Mouse (Mus musculus) embryonic facial prominence, embryonic 11.5 days (tissue): ENCODE data around the gene Fbxo41. TPM values are rescaled to one million over a fixed set of nuclear protein-coding genes. Genes with fewer than 3 reads are reported as not detected.
A peak's percentile ranks its signal among the peaks of the same experiment; 100 is the strongest.

Experiments
- ATAC-seq: fragments of 200-750 bp; cut with Nextera tagmentation; replicated peaks from 2 replicates; pipeline ENCODE4 v1.8.0; 2017; ENCODE audit warnings: low read depth; ENCODE audit not compliant: insufficient number of reproducible peaks, low FRiP score, low TSS enrichment
- DNase-seq: peaks from one replicate; pipeline ENCODE4 v3.0.0-alpha.2; 2015; ENCODE audit warnings: low spot score
- H3K27ac ChIP-seq: fragments of 300-500 bp; sonication (generic); replicated peaks from 2 replicates; pipeline ENCODE4 v1.5.1; 2014; ENCODE audit warnings: mild to moderate bottlenecking, low read depth, low read length, control low read depth
- H3K27me3 ChIP-seq: fragments of 300-500 bp; sonication (generic); 2 replicates; pipeline ENCODE4 v1.6.1; 2014; ENCODE audit warnings: mild to moderate bottlenecking, low read length, moderate library complexity, mixed read lengths; ENCODE audit not compliant: control insufficient read depth, insufficient read depth
- H3K36me3 ChIP-seq: fragments of 300-500 bp; sonication (generic); replicated peaks from 2 replicates; pipeline ENCODE4 v1.6.1; 2014; ENCODE audit warnings: low read depth, mild to moderate bottlenecking, low read length, moderate library complexity, mixed read lengths; ENCODE audit not compliant: control insufficient read depth, insufficient read depth
- H3K4me1 ChIP-seq: fragments of 300-500 bp; sonication (generic); 2 replicates; pipeline ENCODE4 v1.6.1; 2014; ENCODE audit warnings: low read length, mixed read lengths; ENCODE audit not compliant: control insufficient read depth, insufficient read depth
- H3K4me2 ChIP-seq: fragments of 300-500 bp; sonication (generic); 2 replicates; pipeline ENCODE4 v1.6.1; 2014; ENCODE audit warnings: low read depth, mild to moderate bottlenecking, control low read depth, low read length, moderate library complexity
- H3K4me3 ChIP-seq: fragments of 300-500 bp; sonication (generic); 2 replicates; pipeline ENCODE4 v1.5.1; 2014; ENCODE audit warnings: low read depth, low read length, control low read depth
- H3K9ac ChIP-seq: fragments of 300-500 bp; sonication (generic); replicated peaks from 2 replicates; pipeline ENCODE4 v1.6.1; 2014; ENCODE audit warnings: mild to moderate bottlenecking, control low read depth, low read length
- H3K9me3 ChIP-seq: fragments of 300-500 bp; sonication (generic); replicated peaks from 2 replicates; pipeline ENCODE4 v1.6.1; 2016; ENCODE audit warnings: mild to moderate bottlenecking, low read length, inconsistent platforms, mixed read lengths; ENCODE audit not compliant: control insufficient read depth
- WGBS: fragments of 180-500 bp; shearing (Covaris S2); extraction: QIAGEN DNeasy Blood & Tissue Kit; methylation state at CpG from one replicate; pipeline ENCODE4 v1.1.7; 2014; 5-methylcytosine and 5-hydroxymethylcytosine counted together
- polyA plus RNA-seq: library from polyadenylated mRNA; unstranded; fragments of >200 nt; fragmentation: Nextera tagmentation; extraction: Ambion mirVana; gene quantifications from 2 replicates; pipeline ENCODE4 v1.2.1, GENCODE M21; 2014

Fbxo41 gene
- polyA plus RNA-seq, 1 experiment from 2014 or later = 0.35 TPM

- no peak for DNase-seq
- Histone ChIP-seq H3K27me3 (peaks cover 29% of the 10 kb centered on the region), H3K4me2 (no peak overlapping the region), H3K9ac (no peak overlapping the region), H3K4me1 (peaks cover 2% of the 10 kb centered on the region; the same call in 1 of the 2 replicates), H3K27ac (no peak overlapping the region), H3K9me3 (no peaks in the 10 kb centered on the region), H3K36me3 (no peaks in the 10 kb centered on the region), H3K4me3 (no peak overlapping the region)
- WGBS = 61% methylated on average over 4 of the region's 4 CpGs
- ATAC-seq = no peak; the same call in 1 of the 2 replicates
These were observed 14.3 kb downstream of the Fbxo41 start for GRCm38 (mm10) chr6:85488510-85488909.

- no peaks in the 10 kb centered on the region for H3K36me3 ChIP-seq
- peaks cover 36% of the 10 kb centered on the region for H3K27me3 ChIP-seq
- 81% methylated on average over 2 of the region's 2 CpGs for WGBS
- no peak overlapping the region for H3K9ac ChIP-seq
- no peaks in the 10 kb centered on the region for H3K9me3 ChIP-seq
- ATAC-seq (no peak), DNase-seq (no peak)
- H3K4me3 ChIP-seq = no peak overlapping the region
- H3K4me1 ChIP-seq = peaks cover 2% of the 10 kb centered on the region; the same call in 1 of the 2 replicates
- no peak overlapping the region for H3K27ac ChIP-seq
- H3K4me2 ChIP-seq = no peak overlapping the region
These were observed 17.1 kb downstream of the Fbxo41 start for GRCm38 (mm10) chr6:85485738-85486137.

DNA sequence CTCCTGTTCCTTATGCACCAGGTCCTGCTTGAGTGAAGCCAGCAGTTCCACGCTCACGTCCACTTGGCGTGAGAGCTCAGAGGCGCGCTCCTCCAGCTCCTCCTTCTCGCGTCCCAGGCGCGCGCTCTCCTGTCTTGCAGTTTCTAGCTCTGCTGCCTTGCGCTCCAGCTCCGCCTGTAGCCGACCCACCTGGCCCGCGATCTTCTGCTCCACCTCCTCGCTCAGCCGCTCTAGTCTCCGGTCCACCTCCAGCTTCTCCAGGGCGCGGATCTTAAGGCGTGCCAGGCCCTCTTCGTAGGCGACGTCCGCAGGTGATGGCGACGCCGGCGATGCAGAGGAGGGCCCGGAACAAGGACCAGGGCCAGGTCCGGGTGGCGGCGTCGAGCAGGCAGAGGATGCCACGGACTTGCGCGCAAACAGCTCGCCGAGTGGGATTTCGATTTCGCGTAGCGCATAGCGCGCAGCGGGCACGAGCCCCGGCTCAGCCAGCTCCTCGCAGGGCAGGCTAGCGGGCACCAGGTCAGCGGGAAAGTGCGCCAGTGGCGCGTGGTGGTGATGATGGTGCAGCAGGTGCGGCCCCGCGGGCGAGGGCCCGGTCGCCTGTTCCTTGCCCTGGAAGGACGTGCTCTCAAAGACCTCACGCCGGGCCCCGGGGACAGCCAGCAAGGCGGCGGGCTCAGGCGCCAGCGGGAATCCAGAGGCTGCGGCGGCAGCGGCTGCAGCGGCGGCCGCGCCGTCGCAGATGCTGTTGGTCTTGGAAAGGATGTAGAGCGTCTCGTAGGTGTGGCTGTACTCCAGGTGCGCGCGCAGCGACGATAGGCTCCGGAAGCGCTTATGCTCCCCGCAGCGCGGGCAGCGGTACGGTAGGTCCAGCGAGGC lies 18.7 kb downstream of the Fbxo41 start:
- H3K4me3 ChIP-seq = peak overlapping the region; percentile 33
- peak; percentile 46 for DNase-seq
- H3K27ac ChIP-seq = no peak overlapping the region
- H3K4me1 ChIP-seq = peaks cover 2% of the 10 kb centered on the region; the same call in 1 of the 2 replicates
- no peaks in the 10 kb centered on the region for H3K36me3 ChIP-seq
- H3K27me3 ChIP-seq = peaks cover 36% of the 10 kb centered on the region
- no peak for ATAC-seq
- no peaks in the 10 kb centered on the region for H3K9me3 ChIP-seq
- peak overlapping the region; percentile 57 for H3K4me2 ChIP-seq
- 3% methylated on average over 89 of the region's 92 CpGs for WGBS
- peak overlapping the region; percentile 25; the same call in 1 of the 2 replicates for H3K9ac ChIP-seq

- H3K4me3 ChIP-seq = no peak overlapping the region
- peaks cover 2% of the 10 kb centered on the region; the same call in 1 of the 2 replicates for H3K4me1 ChIP-seq
- no peaks in the 10 kb centered on the region for H3K36me3 ChIP-seq
- H3K9me3 ChIP-seq = no peaks in the 10 kb centered on the region
- no peak overlapping the region for H3K27ac ChIP-seq
- ATAC-seq (no peak), DNase-seq (no peak)
- H3K9ac ChIP-seq = no peak overlapping the region
- 69% methylated on average over 16 of the region's 16 CpGs for WGBS
- H3K27me3 ChIP-seq = peaks cover 34% of the 10 kb centered on the region
- H3K4me2 ChIP-seq = no peak overlapping the region
These were observed 22.1 kb downstream of the Fbxo41 start for GRCm38 (mm10) chr6:85480685-85481084.

- WGBS = 79% methylated on average over 5 of the region's 5 CpGs
- DNase-seq = no peak
- Histone ChIP-seq H3K27me3 (peaks cover 28% of the 10 kb centered on the region), H3K27ac (no peak overlapping the region), H3K36me3 (no peaks in the 10 kb centered on the region), H3K4me1 (peaks cover 2% of the 10 kb centered on the region; the same call in 1 of the 2 replicates), H3K4me3 (no peak overlapping the region), H3K4me2 (no peak overlapping the region), H3K9ac (no peak overlapping the region), H3K9me3 (no peaks in the 10 kb centered on the region)
- no peak for ATAC-seq
These were observed 22.8 kb downstream of the Fbxo41 start for GRCm38 (mm10) chr6:85479979-85480378.

- Histone ChIP-seq H3K27me3 (peaks cover 13% of the 10 kb centered on the region; the same call in 1 of the 2 replicates), H3K9me3 (no peaks in the 10 kb centered on the region), H3K4me1 (no peaks in the 10 kb centered on the region), H3K27ac (no peak overlapping the region), H3K4me2 (no peak overlapping the region), H3K36me3 (no peaks in the 10 kb centered on the region), H3K9ac (no peak overlapping the region), H3K4me3 (no peak overlapping the region)
- ATAC-seq (no peak), DNase-seq (no peak)
- WGBS = 34% methylated on average over 14 of the region's 14 CpGs
These were observed 24.4 kb downstream of the Fbxo41 start for GRCm38 (mm10) chr6:85478416-85478815.

DNA sequence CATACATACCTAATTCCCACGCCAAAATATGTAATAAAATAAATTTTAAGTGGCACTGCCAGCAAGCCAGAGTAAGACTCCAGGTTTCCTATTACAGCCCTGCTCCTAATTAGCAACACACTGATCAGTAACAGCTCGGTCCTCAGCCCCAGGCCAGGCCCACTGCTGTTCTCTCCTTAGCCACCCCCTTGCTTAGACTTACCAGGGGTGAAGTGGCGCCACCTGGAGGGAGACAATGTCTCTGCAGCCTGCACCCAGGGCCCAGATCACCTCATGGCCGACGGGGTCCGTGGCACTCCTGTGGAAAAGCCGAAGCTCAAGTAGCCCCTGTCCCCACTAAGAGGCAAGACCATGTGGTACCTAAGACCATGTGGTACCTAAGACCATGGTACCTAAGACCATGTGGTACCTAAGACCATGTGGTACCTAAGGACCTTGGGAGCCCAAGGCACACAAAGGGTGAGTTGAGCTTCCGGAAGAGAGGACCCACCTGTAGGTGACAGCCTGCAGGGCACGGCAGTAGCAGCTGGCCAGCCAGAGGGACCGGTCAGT lies 25.4 kb downstream of the Fbxo41 start:
- Histone ChIP-seq H3K27me3 (peaks cover 6% of the 10 kb centered on the region; the same call in 1 of the 2 replicates), H3K9me3 (no peaks in the 10 kb centered on the region), H3K27ac (no peak overlapping the region), H3K4me2 (no peak overlapping the region), H3K9ac (no peak overlapping the region), H3K4me3 (no peak overlapping the region), H3K36me3 (no peaks in the 10 kb centered on the region), H3K4me1 (no peaks in the 10 kb centered on the region)
- 37% methylated on average over 10 of the region's 10 CpGs for WGBS
- peak; percentile 63 for DNase-seq
- 0 out of 2 replicates have a peak, but pooled peaks have one; percentile 20 for ATAC-seq

- no peaks in the 10 kb centered on the region for H3K4me1 ChIP-seq
- H3K4me3 ChIP-seq = no peak overlapping the region
- H3K36me3 ChIP-seq = no peaks in the 10 kb centered on the region
- no peaks in the 10 kb centered on the region for H3K9me3 ChIP-seq
- no peak for DNase-seq
- H3K27me3 ChIP-seq = peaks cover 6% of the 10 kb centered on the region; the same call in 1 of the 2 replicates
- H3K4me2 ChIP-seq = no peak overlapping the region
- H3K27ac ChIP-seq = no peak overlapping the region
- ATAC-seq = no peak
- WGBS = 81% methylated on average over 3 of the region's 3 CpGs
- no peak overlapping the region for H3K9ac ChIP-seq
These were observed 27.2 kb downstream of the Fbxo41 start for GRCm38 (mm10) chr6:85475581-85475980.
